Mouse (Mus musculus) heart, embryonic 15.5 days (tissue): ENCODE measurements around the gene Pyroxd2. TPM values are rescaled to one million over a fixed set of nuclear protein-coding genes. Genes with fewer than 3 reads are reported as not detected.
"Not testable (repeated sequence)": the region's sequence is repeated elsewhere in the genome, so short reads cannot be mapped to it uniquely, and the experiment has no call there.

Experiments
- ATAC-seq: fragments of 200-750 bp; cut with Nextera tagmentation; replicated peaks from 2 replicates; pipeline ENCODE4 v1.8.0; 2017; ENCODE audit warnings: low read depth, moderate TSS enrichment; ENCODE audit not compliant: insufficient number of reproducible peaks, insufficient read depth, low FRiP score
- H3K27ac ChIP-seq: fragments of 300-500 bp; sonication (generic); 2 replicates; pipeline ENCODE4 v1.5.1; 2015; ENCODE audit warnings: mild to moderate bottlenecking, inconsistent platforms
- H3K27me3 ChIP-seq: fragments of 300-500 bp; sonication (generic); 2 replicates; pipeline ENCODE4 v1.6.1; 2015; ENCODE audit warnings: inconsistent platforms
- H3K36me3 ChIP-seq: fragments of 300-500 bp; sonication (generic); 2 replicates; pipeline ENCODE4 v1.6.1; 2015; ENCODE audit warnings: mild to moderate bottlenecking, inconsistent platforms
- H3K4me1 ChIP-seq: fragments of 300-500 bp; sonication (generic); replicated peaks from 2 replicates; pipeline ENCODE4 v1.6.1; 2015; ENCODE audit warnings: inconsistent platforms
- H3K4me2 ChIP-seq: fragments of 300-500 bp; sonication (generic); 2 replicates; pipeline ENCODE4 v1.6.1; 2015; ENCODE audit warnings: inconsistent platforms, mild to moderate bottlenecking, moderate library complexity
- H3K4me3 ChIP-seq: fragments of 300-500 bp; sonication (generic); 2 replicates; pipeline ENCODE4 v1.5.1; 2015; ENCODE audit warnings: mild to moderate bottlenecking, inconsistent platforms
- H3K9ac ChIP-seq: fragments of 300-500 bp; sonication (generic); 2 replicates; pipeline ENCODE4 v1.6.1; 2015; ENCODE audit warnings: mild to moderate bottlenecking, inconsistent platforms
- H3K9me3 ChIP-seq: fragments of 300-500 bp; sonication (generic); replicated peaks from 2 replicates; pipeline ENCODE4 v1.6.1; 2016; ENCODE audit warnings: inconsistent platforms
- WGBS: fragments of 180-500 bp; shearing (Covaris S2); methylation state at CpG from one replicate; pipeline ENCODE4 v1.1.7; 2015; ENCODE audit warnings: mixed read lengths; 5-methylcytosine and 5-hydroxymethylcytosine counted together
- polyA plus RNA-seq: library from polyadenylated mRNA; unstranded; fragments of >200 nt; fragmentation: Nextera tagmentation; extraction: Ambion mirVana; gene quantifications from 2 replicates; pipeline ENCODE4 v1.2.1, GENCODE M21; 2015

Pyroxd2 gene
- polyA plus RNA-seq, 1 experiment from 2014 or later = 4.8 TPM

DNA sequence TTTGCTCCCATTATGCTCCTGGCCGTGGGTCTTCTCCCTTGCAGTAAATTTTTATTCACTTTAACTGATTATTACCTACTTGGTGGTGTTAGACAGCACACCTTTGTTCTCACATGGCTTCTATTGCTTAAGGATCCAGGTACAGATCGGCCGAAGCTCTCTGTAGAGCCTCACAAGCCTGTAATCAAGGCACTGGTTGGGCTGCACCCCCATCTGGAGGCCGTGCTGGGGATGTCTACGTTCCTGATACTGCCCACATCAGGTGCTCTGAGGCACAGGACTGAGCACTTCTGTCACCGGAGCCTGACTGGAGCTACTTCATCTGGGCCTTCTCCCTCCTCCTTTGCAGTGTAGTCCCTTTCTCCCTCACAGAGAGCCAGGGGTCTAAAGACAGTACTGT lies 29.3 kb downstream of the Pyroxd2 start:
- 65% methylated on average over 6 of the region's 6 CpGs for WGBS
- H3K4me2 ChIP-seq = no peak overlapping the region
- no peak overlapping the region for H3K27ac ChIP-seq
- H3K9ac ChIP-seq = no peak overlapping the region
- no peaks in the 10 kb centered on the region for H3K36me3 ChIP-seq
- H3K4me3 ChIP-seq = no peak overlapping the region
- no peaks in the 10 kb centered on the region for H3K4me1 ChIP-seq
- H3K9me3 ChIP-seq = no peaks in the 10 kb centered on the region
- ATAC-seq = no peak
- H3K27me3 ChIP-seq = no peaks in the 10 kb centered on the region

DNA sequence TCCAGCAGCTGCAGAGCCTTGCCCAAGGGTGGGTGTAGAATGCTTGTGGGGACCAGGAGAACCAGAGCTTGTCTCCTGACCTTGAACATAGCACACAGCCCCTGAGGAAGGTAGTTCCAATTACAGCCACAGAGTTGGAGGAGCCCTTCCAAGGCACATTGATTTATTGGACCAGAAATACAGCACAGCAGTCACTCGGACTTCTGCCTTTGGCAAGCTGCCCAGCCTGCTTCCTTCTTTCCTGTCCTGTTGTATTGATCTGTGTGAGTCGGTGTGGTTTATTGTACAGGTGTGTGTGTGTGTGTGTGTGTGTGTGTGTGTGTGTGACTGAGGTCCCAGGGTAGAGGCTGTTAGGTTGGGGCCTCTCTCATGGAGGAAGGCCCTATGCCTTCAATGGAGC lies 30.1 kb downstream of the Pyroxd2 start:
- H3K27ac ChIP-seq = no peak overlapping the region
- no peak overlapping the region for H3K4me2 ChIP-seq
- ATAC-seq = no peak
- H3K9me3 ChIP-seq = no peaks in the 10 kb centered on the region
- H3K4me3 ChIP-seq = no peak overlapping the region
- no peaks in the 10 kb centered on the region for H3K36me3 ChIP-seq
- no peaks in the 10 kb centered on the region for H3K27me3 ChIP-seq
- H3K9ac ChIP-seq = no peak overlapping the region
- 45% methylated on average over 2 of the region's 2 CpGs for WGBS
- no peaks in the 10 kb centered on the region for H3K4me1 ChIP-seq

DNA sequence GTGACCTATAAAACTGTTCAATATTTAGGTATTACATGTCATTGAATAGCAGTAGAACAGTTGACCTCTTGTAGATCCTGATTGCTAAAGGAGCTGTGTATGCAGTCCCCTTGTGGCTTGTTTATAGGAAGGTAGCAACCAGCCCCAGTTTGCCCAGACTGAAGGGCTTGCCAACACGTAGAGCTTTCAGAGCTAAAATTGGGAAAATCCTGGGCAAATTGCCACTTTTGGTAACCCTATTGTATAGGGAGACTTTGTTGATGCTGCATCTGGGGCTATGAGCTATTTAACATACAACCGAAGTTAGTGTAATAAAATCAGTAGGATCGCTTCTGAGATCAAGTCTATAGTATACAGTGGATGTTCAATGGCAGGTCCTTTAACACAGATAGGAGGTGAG lies 34.5 kb downstream of the Pyroxd2 start:
- H3K27me3 ChIP-seq = no peaks in the 10 kb centered on the region
- H3K4me2 ChIP-seq = no peak overlapping the region
- H3K4me3 ChIP-seq = no peak overlapping the region
- no peaks in the 10 kb centered on the region for H3K36me3 ChIP-seq
- no peak overlapping the region for H3K9ac ChIP-seq
- no peaks in the 10 kb centered on the region for H3K4me1 ChIP-seq
- no peak overlapping the region for H3K27ac ChIP-seq
- no peaks in the 10 kb centered on the region for H3K9me3 ChIP-seq
- WGBS = 70% methylated on average over 3 of the region's 3 CpGs
- ATAC-seq = no peak

DNA sequence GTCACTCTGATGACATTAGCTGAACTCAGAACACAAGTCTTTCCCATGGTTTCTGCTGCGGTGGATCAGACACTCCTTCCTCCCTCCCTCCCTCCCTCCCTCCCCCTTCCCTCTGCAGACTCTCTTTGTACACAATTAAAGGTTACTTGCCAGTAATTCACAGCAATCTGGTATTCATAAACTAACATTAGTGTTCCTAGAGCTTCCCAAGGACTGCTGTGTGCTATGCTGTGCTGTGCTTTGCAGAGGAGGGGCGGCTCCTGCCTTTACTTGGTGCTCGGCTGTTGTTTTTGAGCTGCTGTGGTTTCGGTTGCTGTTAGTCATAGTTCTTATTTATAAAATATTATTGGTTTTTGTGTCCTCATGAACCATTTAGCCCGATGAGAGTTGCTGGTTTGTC lies 34.9 kb downstream of the Pyroxd2 start:
- Histone ChIP-seq H3K36me3 (no peaks in the 10 kb centered on the region), H3K27ac (no peak overlapping the region), H3K9ac (no peak overlapping the region), H3K27me3 (no peaks in the 10 kb centered on the region), H3K4me2 (no peak overlapping the region), H3K9me3 (no peaks in the 10 kb centered on the region), H3K4me1 (no peaks in the 10 kb centered on the region), H3K4me3 (no peak overlapping the region)
- 68% methylated on average over 5 of the region's 5 CpGs for WGBS
- no peak for ATAC-seq

DNA sequence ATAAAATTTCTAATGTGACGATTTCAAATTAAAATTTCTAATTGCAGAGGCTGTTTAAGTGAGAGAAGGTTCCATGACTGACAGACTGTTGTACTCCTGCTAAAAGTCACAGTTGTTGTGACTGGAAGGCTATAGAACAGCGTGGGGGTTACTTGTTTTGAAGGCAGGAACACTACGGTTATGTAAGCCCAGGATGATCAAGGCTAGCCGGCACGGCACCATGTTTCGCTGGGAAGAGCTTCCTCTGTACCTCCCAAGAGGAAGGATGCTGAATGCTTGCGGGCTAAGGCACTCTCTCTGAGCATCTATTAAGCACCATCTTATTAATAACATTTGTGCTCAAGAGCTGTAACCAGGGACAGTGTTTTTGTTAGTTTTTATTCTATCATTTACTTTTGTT lies 36.1 kb downstream of the Pyroxd2 start:
- H3K4me1 ChIP-seq = no peaks in the 10 kb centered on the region
- H3K36me3 ChIP-seq = no peaks in the 10 kb centered on the region
- H3K9me3 ChIP-seq = no peaks in the 10 kb centered on the region
- no peak overlapping the region for H3K4me2 ChIP-seq
- ATAC-seq = no peak
- no peak overlapping the region for H3K4me3 ChIP-seq
- no peak overlapping the region for H3K9ac ChIP-seq
- whole genome bisulfite sequencing = 61% methylated on average over 7 of the region's 7 CpGs
- H3K27ac ChIP-seq = no peak overlapping the region
- no peaks in the 10 kb centered on the region for H3K27me3 ChIP-seq

DNA sequence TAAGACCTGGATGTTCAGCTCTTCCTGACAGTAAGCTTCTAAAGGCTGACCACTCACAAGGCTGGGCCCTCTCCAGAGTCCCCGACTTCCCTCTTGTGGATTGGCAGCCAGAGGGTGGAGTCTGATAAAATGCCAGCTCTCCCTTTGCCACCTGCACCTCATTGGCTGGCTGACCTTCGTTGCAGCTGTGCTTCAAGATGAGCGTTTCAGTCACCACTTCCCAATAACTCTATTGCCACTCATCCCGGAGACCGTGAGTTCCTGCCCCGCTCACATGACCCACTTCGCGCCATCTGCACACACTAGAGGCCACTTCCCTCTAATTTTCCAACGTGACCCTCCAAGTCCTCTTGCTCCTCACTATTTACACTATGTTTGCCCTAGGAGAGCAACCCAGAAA lies 38.8 kb downstream of the Pyroxd2 start:
- Histone ChIP-seq H3K4me1 (no peaks in the 10 kb centered on the region), H3K36me3 (no peaks in the 10 kb centered on the region), H3K9ac (no peak overlapping the region), H3K27me3 (no peaks in the 10 kb centered on the region), H3K4me3 (no peak overlapping the region), H3K9me3 (no peaks in the 10 kb centered on the region), H3K4me2 (no peak overlapping the region), H3K27ac (no peak overlapping the region)
- WGBS = 79% methylated on average over 9 of the region's 9 CpGs
- no peak for ATAC-seq

DNA sequence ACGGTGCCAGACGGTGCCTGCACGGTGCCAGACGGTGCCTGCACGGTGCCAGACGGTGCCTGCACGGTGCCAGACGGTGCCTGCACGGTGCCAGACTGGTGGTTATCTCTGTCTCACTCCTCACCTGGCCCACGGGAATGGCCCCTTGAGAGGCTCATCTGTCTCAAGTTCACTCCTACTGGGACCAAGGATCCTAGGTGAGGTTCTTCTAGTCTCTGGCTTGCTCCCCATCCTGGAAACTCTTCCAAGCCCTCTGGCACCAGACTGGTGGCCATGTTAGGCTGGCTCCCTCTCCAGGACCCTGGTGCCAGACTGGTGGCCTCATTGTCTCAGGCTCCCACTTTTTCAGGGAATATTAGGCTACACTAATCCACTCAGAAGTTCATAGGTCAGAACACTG lies 53.1 kb downstream of the Pyroxd2 start:
- Histone ChIP-seq H3K27me3 (no peaks in the 10 kb centered on the region), H3K4me3 (no peak overlapping the region), H3K9ac (no peak overlapping the region), H3K4me1 (no peaks in the 10 kb centered on the region), H3K9me3 (no peaks in the 10 kb centered on the region), H3K4me2 (no peak overlapping the region), H3K36me3 (no peaks in the 10 kb centered on the region), H3K27ac (no peak overlapping the region)
- WGBS = 80% methylated on average over 10 of the region's 10 CpGs
- ATAC-seq = no peak

DNA sequence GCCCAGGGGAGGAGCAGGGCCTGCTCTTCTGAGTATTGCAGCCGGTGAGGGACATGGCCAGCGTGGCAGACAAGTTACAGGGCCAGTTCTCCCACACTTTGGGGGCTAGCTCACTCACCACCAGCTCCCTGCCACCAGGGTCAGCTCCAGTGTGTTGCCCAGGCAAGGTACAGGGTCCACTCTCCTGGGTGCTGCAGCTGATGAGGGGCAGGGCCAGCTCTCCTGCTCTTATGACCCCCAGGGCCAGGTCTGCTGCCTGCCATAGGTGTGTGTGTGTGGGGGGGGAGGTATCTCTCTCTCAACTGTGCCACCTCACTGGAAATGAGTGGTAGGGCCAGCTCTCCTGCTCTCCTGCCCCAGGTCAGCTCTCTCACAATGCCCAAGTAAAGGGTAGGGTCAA lies 54.0 kb downstream of the Pyroxd2 start:
- Histone ChIP-seq H3K9ac (no peak overlapping the region), H3K4me1 (no peaks in the 10 kb centered on the region), H3K27ac (no peak overlapping the region), H3K9me3 (no peaks in the 10 kb centered on the region), H3K27me3 (no peaks in the 10 kb centered on the region), H3K36me3 (no peaks in the 10 kb centered on the region), H3K4me3 (no peak overlapping the region), H3K4me2 (no peak overlapping the region)
- 75% methylated on average over 2 of the region's 2 CpGs for WGBS
- ATAC-seq = no peak

DNA sequence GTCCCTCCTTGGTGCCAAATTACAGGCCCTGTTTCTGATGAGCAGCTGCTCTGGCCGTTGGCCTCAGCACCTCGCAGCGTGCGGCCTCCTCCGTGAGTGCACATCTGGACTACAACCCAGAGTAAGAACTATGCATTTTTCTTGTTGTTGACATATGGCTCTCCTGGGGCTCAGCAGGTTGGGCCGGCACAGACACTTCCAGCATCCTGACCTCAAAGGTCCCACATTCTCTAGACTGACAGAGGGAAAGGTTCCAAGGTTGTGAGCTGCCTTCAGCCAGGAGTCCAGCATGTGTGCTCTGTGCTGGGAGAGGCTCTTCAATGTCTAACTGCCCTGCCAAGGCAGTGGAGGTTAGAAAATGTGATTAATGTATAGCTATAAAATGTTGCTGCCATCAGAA lies 55.2 kb downstream of the Pyroxd2 start:
- Histone ChIP-seq H3K4me3 (no peak overlapping the region), H3K4me1 (no peaks in the 10 kb centered on the region), H3K27ac (no peak overlapping the region), H3K9ac (no peak overlapping the region), H3K36me3 (no peaks in the 10 kb centered on the region), H3K9me3 (no peaks in the 10 kb centered on the region), H3K4me2 (no peak overlapping the region), H3K27me3 (no peaks in the 10 kb centered on the region)
- ATAC-seq = no peak
- WGBS = 66% methylated on average over 6 of the region's 6 CpGs

DNA sequence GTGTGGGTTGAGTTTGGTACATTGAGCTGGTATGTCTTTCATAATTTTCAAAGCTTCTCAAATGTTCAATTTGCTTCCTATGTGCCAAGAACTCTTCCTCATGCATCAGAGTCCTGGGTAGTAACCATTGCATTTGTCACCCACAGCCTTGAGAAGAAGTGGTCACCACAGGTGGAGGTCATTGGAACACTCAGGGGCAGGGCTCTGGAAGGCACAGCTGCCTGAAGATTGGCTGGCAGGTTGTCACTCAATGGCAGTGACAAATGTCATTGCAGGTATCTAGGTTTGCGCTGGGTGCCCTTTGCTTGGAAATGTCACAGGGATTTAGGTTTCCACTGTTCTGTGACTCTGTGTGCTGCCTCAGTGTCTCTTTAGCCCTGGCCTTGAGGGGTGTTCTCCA lies 62.3 kb downstream of the Pyroxd2 start:
- no peak overlapping the region for H3K27ac ChIP-seq
- ATAC-seq = no peak
- no peak overlapping the region for H3K4me3 ChIP-seq
- 79% methylated on average over 1 of the region's 1 CpGs for WGBS
- no peak overlapping the region for H3K9ac ChIP-seq
- no peaks in the 10 kb centered on the region for H3K9me3 ChIP-seq
- H3K4me1 ChIP-seq = no peaks in the 10 kb centered on the region
- no peak overlapping the region for H3K4me2 ChIP-seq
- H3K36me3 ChIP-seq = no peaks in the 10 kb centered on the region
- H3K27me3 ChIP-seq = no peaks in the 10 kb centered on the region

DNA sequence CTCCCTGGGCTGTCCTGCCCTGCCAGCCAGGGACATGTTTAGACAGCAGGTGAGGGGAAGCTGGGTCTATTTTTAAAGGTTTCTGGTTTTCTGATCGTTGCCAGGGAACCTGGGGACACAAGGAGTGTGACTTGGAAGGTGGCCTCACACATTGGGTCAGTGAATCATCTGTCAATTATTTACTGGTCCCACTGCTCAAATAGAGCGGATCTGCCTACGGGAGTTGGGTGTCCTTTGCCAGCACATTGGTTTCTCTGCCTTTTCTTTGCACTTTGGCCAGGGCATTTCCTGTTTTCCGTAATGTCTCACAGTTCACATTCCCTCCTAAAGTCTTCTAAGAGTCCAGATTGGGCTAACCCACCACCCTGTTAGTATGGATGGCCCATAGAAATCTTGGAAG lies 62.8 kb downstream of the Pyroxd2 start:
- Histone ChIP-seq H3K4me1 (no peaks in the 10 kb centered on the region), H3K36me3 (no peaks in the 10 kb centered on the region), H3K27ac (no peak overlapping the region), H3K4me2 (no peak overlapping the region), H3K9ac (no peak overlapping the region), H3K27me3 (no peaks in the 10 kb centered on the region), H3K4me3 (no peak overlapping the region), H3K9me3 (no peaks in the 10 kb centered on the region)
- WGBS = 56% methylated on average over 4 of the region's 4 CpGs
- no peak for ATAC-seq

DNA sequence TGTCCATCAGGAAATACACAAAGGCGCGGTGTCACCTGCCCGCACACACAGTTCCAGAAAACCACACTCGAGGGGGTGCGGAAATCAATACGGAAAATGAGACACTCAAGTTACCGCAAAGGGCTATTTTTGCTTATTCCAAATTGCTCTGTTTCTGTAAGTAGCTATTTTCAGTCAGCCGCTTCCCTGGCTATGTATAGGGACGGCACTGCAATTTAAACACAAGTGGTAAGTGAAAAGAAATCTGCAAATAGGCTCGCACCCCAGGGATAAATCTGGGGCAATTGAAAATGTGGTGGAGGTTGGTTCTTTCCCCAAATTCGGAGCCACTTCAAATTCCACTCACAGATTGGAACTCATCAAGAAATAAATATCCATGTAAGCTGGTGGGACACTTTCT lies 63.3 kb downstream of the Pyroxd2 start:
- WGBS = 77% methylated on average over 11 of the region's 11 CpGs

DNA sequence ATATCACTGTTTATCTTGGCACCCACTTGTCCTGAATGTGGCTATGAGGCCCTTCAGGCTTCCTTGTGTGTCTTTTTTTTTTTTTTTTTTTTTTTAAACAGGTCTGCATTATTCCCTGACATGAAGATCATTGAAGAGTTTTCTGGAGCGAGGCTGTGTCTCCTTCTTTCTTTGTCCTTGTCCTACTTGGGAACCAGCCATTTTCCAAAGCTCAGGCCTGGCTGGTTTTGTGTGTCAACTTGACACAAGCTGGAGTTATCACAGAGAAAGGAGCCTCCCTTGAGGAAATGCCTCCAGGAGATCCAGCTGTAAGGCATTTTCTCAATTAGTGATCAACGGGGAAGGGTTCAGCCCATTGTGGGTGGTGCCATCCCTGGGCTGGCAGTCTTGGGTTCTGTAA lies 69.8 kb downstream of the Pyroxd2 start:
- not testable (repeated sequence) for H3K27ac ChIP-seq, H3K4me3 ChIP-seq, H3K9me3 ChIP-seq, H3K4me1 ChIP-seq, ATAC-seq, H3K4me2 ChIP-seq, H3K36me3 ChIP-seq, H3K9ac ChIP-seq, H3K27me3 ChIP-seq
- 67% methylated on average over 2 of the region's 2 CpGs for WGBS

More for the DNA sequence above, 63.3 kb downstream of the Pyroxd2 start:
- Histone ChIP-seq H3K27ac (no peak overlapping the region), H3K4me1 (no peaks in the 10 kb centered on the region), H3K4me3 (no peak overlapping the region), H3K36me3 (no peaks in the 10 kb centered on the region), H3K9ac (no peak overlapping the region), H3K4me2 (no peak overlapping the region), H3K9me3 (no peaks in the 10 kb centered on the region), H3K27me3 (no peaks in the 10 kb centered on the region)
- no peak for ATAC-seq
